Mouse (Mus musculus) G1E (cell line): ENCODE data around the gene Kcnb1.

Source experiments
- CTCF ChIP-seq: IDR thresholded peaks from 2 replicates; pipeline ENCODE4 v1.5.1; 2012; ENCODE audit warnings: low read depth, low read length, inconsistent platforms, mixed read lengths
- GATA1 ChIP-seq: IDR thresholded peaks from 2 replicates; pipeline ENCODE4 v1.6.1; 2012; ENCODE audit warnings: borderline replicate concordance, low read length, inconsistent platforms, mixed read lengths
- POLR2AphosphoS5 ChIP-seq: IDR thresholded peaks from 2 replicates; pipeline ENCODE4 v1.6.1; 2012; ENCODE audit warnings: low read depth, low read length, inconsistent platforms; ENCODE audit not compliant: insufficient replicate concordance
- TAL1 ChIP-seq: conservative IDR thresholded peaks from 2 replicates; pipeline ENCODE4 v1.6.1; 2012; ENCODE audit warnings: low read depth, low read length, inconsistent platforms, mixed read lengths

DNA sequence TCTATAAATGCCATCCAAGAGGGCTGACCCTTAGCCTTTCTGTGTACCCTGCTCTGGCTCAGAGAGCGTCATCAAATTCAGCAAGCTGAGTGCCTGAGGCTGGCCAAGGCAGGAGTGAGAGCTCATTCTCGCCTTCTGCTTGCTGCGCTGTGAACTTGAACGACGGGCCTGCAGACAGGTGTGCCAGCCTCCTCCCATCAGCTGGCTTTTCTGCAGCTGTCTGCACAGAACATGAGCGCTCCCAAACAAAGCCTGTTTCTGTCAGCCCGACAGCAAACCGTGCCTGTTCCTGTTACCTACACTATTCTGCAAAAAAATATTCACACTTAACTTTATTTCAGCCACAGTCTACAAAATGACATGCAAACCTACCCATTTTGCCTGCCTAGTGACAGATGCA lies 80.4 kb downstream of the Kcnb1 start:
- TF ChIP-seq CTCF: no peak
- no peak for TF ChIP-seq TAL1
- TF ChIP-seq GATA1: no peak
- no peak for TF ChIP-seq POLR2AphosphoS5
